Comparison of ENCODE assay signal across 25 mouse cellular contexts in the genomic region with DNA sequence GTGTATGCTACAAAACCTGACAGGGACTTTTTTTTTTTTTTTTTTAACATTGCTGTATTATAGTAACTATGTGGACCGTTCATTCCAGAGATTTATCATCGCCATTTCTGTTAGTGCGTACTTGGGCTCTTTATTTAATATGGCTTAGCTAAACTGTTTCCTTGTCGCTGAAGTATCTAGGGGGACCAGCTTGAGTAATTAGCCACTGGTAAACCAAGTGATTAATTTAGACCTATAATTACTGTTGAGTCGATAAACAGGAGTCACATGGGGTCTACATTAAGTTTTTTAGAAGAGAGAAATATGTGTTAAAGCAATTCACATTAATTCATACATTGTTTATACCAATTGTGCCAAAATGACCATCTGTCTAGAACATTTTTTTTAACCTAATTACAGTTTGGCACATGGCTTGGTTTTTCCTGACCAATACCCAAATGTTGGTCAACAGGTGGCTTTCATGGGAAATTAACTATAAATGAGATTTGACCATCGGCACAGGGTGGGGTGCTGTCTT.
DNase-seq lines count a peak whose midpoint lies in the region; ATAC-seq lines count a peak whose summit lies in the region.
"Had no signal": no experiment of that assay in that cellular context is flagged by ENCODE, and none has a peak within 500 bp of the region (broad histone marks: within the 10 kb centered on the region; RNA-seq: fewer than 3 reads in every experiment).

No protein-coding gene starts in this region.

- H3K36me3 ChIP-seq in forebrain, embryonic 13.5 days (ENCODE audit: poor library complexity, severe bottlenecking) = no peaks in the 10 kb centered on the region
- H3K36me3 ChIP-seq in forebrain, embryonic 10.5 days (replicated peaks) = no peaks in the 10 kb centered on the region
- H3K36me3 ChIP-seq in forebrain, embryonic 16.5 days (ENCODE audit: control insufficient read depth, insufficient read depth) = no peaks in the 10 kb centered on the region
- no peaks in the 10 kb centered on the region for H3K36me3 ChIP-seq in forebrain, embryonic 11.5 days (ENCODE audit: control insufficient read depth, insufficient read depth, low read length)
- no peaks in the 10 kb centered on the region for H3K36me3 ChIP-seq in neural tube, embryonic 15.5 days
- H3K36me3 ChIP-seq: G1E; heart, embryonic 10.5 days; heart, embryonic 13.5 days; hindbrain, embryonic 15.5 days; intestine, embryonic 15.5 days had no signal

- no peaks in the 10 kb centered on the region for H3K27me3 ChIP-seq in forebrain, embryonic 13.5 days
- no peaks in the 10 kb centered on the region for H3K27me3 ChIP-seq in forebrain, embryonic 10.5 days (ENCODE audit: poor library complexity, severe bottlenecking)
- no peaks in the 10 kb centered on the region for H3K27me3 ChIP-seq in forebrain, embryonic 16.5 days (replicated peaks; ENCODE audit: control insufficient read depth, insufficient read depth, low read length)
- H3K27me3 ChIP-seq in forebrain, embryonic 11.5 days (ENCODE audit: control insufficient read depth, insufficient read depth, low read length) = no peaks in the 10 kb centered on the region; the same call in 1 of the 2 replicates
- no peaks in the 10 kb centered on the region for H3K27me3 ChIP-seq in neural tube, embryonic 15.5 days (replicated peaks)
- H3K27me3 ChIP-seq: CH12.LX; heart, embryonic 13.5 days; hindbrain, embryonic 15.5 days; intestine, embryonic 15.5 days had no signal

- DNase-seq in forebrain, embryonic 10.5 days (ENCODE audit: extremely low spot score, low spot score) = no peak
- no peak for DNase-seq in forebrain, embryonic 11.5 days (ENCODE audit: low spot score)
- no peak for DNase-seq in neural tube, embryonic 10.5 days (ENCODE audit: extremely low spot score, low spot score)
- no peak for DNase-seq in right cerebral cortex, adult 2 months (ENCODE audit: low spot score in 2 of 2)
- DNase-seq: adrenal gland, postnatal 10 days; adrenal gland, postnatal 36 days; B cell, adult 2 months; cerebellum, adult 11 months; cerebellum, adult 8-10 months; gastrocnemius, postnatal 10 days; gastrocnemius, postnatal 36 days; heart, adult 2 months; heart, postnatal 14 days; heart, postnatal 4 days; kidney, adult 11 months had no signal

- H3K4me2 ChIP-seq in forebrain, embryonic 13.5 days = no peak overlapping the region
- H3K4me2 ChIP-seq in forebrain, embryonic 16.5 days (ENCODE audit: low read length) = no peak overlapping the region
- no peak overlapping the region for H3K4me2 ChIP-seq in forebrain, embryonic 11.5 days (ENCODE audit: low read depth, low read length, severe bottlenecking)
- no peak overlapping the region for H3K4me2 ChIP-seq in neural tube, embryonic 15.5 days
- H3K4me2 ChIP-seq: heart, embryonic 13.5 days; hindbrain, embryonic 15.5 days; intestine, embryonic 15.5 days had no signal

- no peaks in the 10 kb centered on the region for H3K9me3 ChIP-seq in forebrain, embryonic 13.5 days (replicated peaks)
- no peaks in the 10 kb centered on the region for H3K9me3 ChIP-seq in forebrain, embryonic 10.5 days
- no peaks in the 10 kb centered on the region for H3K9me3 ChIP-seq in forebrain, embryonic 16.5 days (ENCODE audit: control insufficient read depth, low read length)
- no peaks in the 10 kb centered on the region for H3K9me3 ChIP-seq in forebrain, embryonic 11.5 days (ENCODE audit: control insufficient read depth, low read length)
- H3K9me3 ChIP-seq in neural tube, embryonic 15.5 days (replicated peaks) = no peaks in the 10 kb centered on the region
- H3K9me3 ChIP-seq: G1E; heart, embryonic 10.5 days; heart, embryonic 13.5 days; hindbrain, embryonic 15.5 days; intestine, embryonic 15.5 days had no signal

- no peak overlapping the region for H3K9ac ChIP-seq in forebrain, embryonic 13.5 days
- H3K9ac ChIP-seq in forebrain, embryonic 16.5 days (replicated peaks; ENCODE audit: low read depth, low read length) = no peak overlapping the region
- H3K9ac ChIP-seq in forebrain, embryonic 11.5 days (ENCODE audit: low read length) = no peak overlapping the region
- no peak overlapping the region for H3K9ac ChIP-seq in neural tube, embryonic 15.5 days (replicated peaks)
- H3K9ac ChIP-seq: heart, embryonic 13.5 days; hindbrain, embryonic 15.5 days; intestine, embryonic 15.5 days had no signal

- peak; percentile 33; the same call in 1 of the 2 replicates for ATAC-seq in forebrain, embryonic 13.5 days
- peak; percentile 54; the same call in 1 of the 2 replicates for ATAC-seq in forebrain, embryonic 16.5 days
- ATAC-seq in forebrain, embryonic 11.5 days (replicated peaks; ENCODE audit: low FRiP score) = no peak
- ATAC-seq in neural tube, embryonic 15.5 days (ENCODE audit: low FRiP score) = peak; percentile 45; the same call in 1 of the 2 replicates
- ATAC-seq: intestine, embryonic 15.5 days; Patski had no signal

- H3K4me3 ChIP-seq in forebrain, embryonic 13.5 days = no peak overlapping the region
- no peak overlapping the region for H3K4me3 ChIP-seq in forebrain, embryonic 10.5 days
- H3K4me3 ChIP-seq in forebrain, embryonic 16.5 days (replicated peaks; ENCODE audit: low read length) = no peak overlapping the region
- H3K4me3 ChIP-seq in forebrain, embryonic 11.5 days (ENCODE audit: low read depth, low read length) = no peak overlapping the region
- no peak overlapping the region for H3K4me3 ChIP-seq in neural tube, embryonic 15.5 days (replicated peaks)
- H3K4me3 ChIP-seq: heart, adult 2 months; heart, embryonic 10.5 days; heart, embryonic 13.5 days; hindbrain, embryonic 15.5 days; intestine, embryonic 15.5 days had no signal

- peaks cover 3% of the 10 kb centered on the region; the same call in 1 of the 2 replicates for H3K4me1 ChIP-seq in forebrain, embryonic 13.5 days
- peaks cover 3% of the 10 kb centered on the region; the same call in 1 of the 2 replicates for H3K4me1 ChIP-seq in forebrain, embryonic 10.5 days
- no peaks in the 10 kb centered on the region for H3K4me1 ChIP-seq in forebrain, embryonic 16.5 days (replicated peaks; ENCODE audit: control insufficient read depth, insufficient read depth, low read length)
- no peaks in the 10 kb centered on the region for H3K4me1 ChIP-seq in forebrain, embryonic 11.5 days (replicated peaks; ENCODE audit: control insufficient read depth, insufficient read depth, low read length)
- H3K4me1 ChIP-seq in neural tube, embryonic 15.5 days = no peaks in the 10 kb centered on the region
- H3K4me1 ChIP-seq: heart, embryonic 10.5 days; heart, embryonic 13.5 days; hindbrain, embryonic 15.5 days; intestine, embryonic 15.5 days had no signal

- WGBS in forebrain, embryonic 13.5 days = 83% methylated on average over 6 of the region's 6 CpGs
- 96% methylated on average over 6 of the region's 6 CpGs for WGBS in forebrain, embryonic 10.5 days
- WGBS in forebrain, embryonic 16.5 days = 67% methylated on average over 6 of the region's 6 CpGs
- WGBS in forebrain, embryonic 11.5 days = 91% methylated on average over 6 of the region's 6 CpGs
- WGBS in neural tube, embryonic 15.5 days = 73% methylated on average over 6 of the region's 6 CpGs

- H3K27ac ChIP-seq in forebrain, embryonic 13.5 days = no peak overlapping the region
- no peak overlapping the region for H3K27ac ChIP-seq in forebrain, embryonic 10.5 days
- H3K27ac ChIP-seq in forebrain, embryonic 16.5 days (ENCODE audit: low read length) = no peak overlapping the region
- no peak overlapping the region for H3K27ac ChIP-seq in forebrain, embryonic 11.5 days (ENCODE audit: low read depth, low read length)
- no peak overlapping the region for H3K27ac ChIP-seq in neural tube, embryonic 15.5 days (replicated peaks)
- H3K27ac ChIP-seq: heart, adult 2 months; heart, embryonic 10.5 days; heart, embryonic 13.5 days; hindbrain, embryonic 15.5 days; intestine, embryonic 15.5 days had no signal
